13 mouse cellular contexts compared by ENCODE assay signal in genomic region chr10:37321171-37321570, GRCm38 (mm10).
DNase-seq lines count a peak whose midpoint lies in the region; ATAC-seq and TF ChIP-seq lines count a peak whose summit lies in the region.
"Had no signal": no experiment of that assay in that cellular context is flagged by ENCODE, and none has a peak within 500 bp of the region (broad histone marks: within the 10 kb centered on the region; RNA-seq: fewer than 3 reads in every experiment).

No protein-coding gene starts in this region.

- 0 out of 2 replicates have a peak, but pooled peaks have one; percentile 51 for TF ChIP-seq POLR2A in CH12.LX (IDR thresholded peaks at IDR 0.05; ENCODE audit: low read depth, low read length)

- in situ Hi-C loops in CH12.LX (cut with MboI; ENCODE audit: low pct_ligation_motif_present, low pct_unique_long_range_greater_than_20kb, low sequenced_read_pairs) = loop anchor here (5.0 kb wide), 1 partner anchor 74 kb away; no protein-coding TSS in a partner anchor

- no peak overlapping the region for H3K4me2 ChIP-seq in liver, embryonic 16.5 days (ENCODE audit: low read depth, low read length)
- no peak overlapping the region for H3K4me2 ChIP-seq in liver, embryonic 11.5 days
- H3K4me2 ChIP-seq in CH12.LX (ENCODE audit: insufficient read depth, low read depth, poor library complexity, severe bottlenecking) = peak overlapping the region; percentile 74; the same call in 1 of the 2 replicates
- H3K4me2 ChIP-seq: embryonic facial prominence, embryonic 13.5 days; midbrain, embryonic 13.5 days had no signal

- H3K4me1 ChIP-seq in liver, embryonic 16.5 days (ENCODE audit: control insufficient read depth, low read depth, low read length) = no peaks in the 10 kb centered on the region
- H3K4me1 ChIP-seq in liver, embryonic 11.5 days (replicated peaks; ENCODE audit: control insufficient read depth, insufficient read depth, low read length) = no peaks in the 10 kb centered on the region
- peaks cover 24 to 67% of the 10 kb centered on the region in 2 experiments for H3K4me1 ChIP-seq in CH12.LX (ENCODE audit: control insufficient read depth in 1 of 2, insufficient read depth in 2 of 2)
- H3K4me1 ChIP-seq: embryonic facial prominence, embryonic 13.5 days; midbrain, embryonic 13.5 days had no signal

- TF ChIP-seq RAD21 in CH12.LX (IDR thresholded peaks at IDR 0.05; ENCODE audit: low read depth, low read length) = peak; percentile 49

- H3K4me3 ChIP-seq in liver, embryonic 16.5 days (ENCODE audit: low read depth, low read length) = no peak overlapping the region
- H3K4me3 ChIP-seq in liver, embryonic 11.5 days (ENCODE audit: low read depth, low read length) = no peak overlapping the region
- H3K4me3 ChIP-seq in CH12.LX (replicated peaks in 1 of 3; ENCODE audit: low read depth in 2 of 3, low read length in 2 of 3, poor library complexity in 1 of 3) = peak overlapping the region in 2 of 3 experiments; percentile 17 to 26
- H3K4me3 ChIP-seq: embryonic facial prominence, embryonic 13.5 days; midbrain, embryonic 13.5 days had no signal

- peak; percentile 99 for TF ChIP-seq EP300 in CH12.LX (IDR thresholded peaks at IDR 0.05; ENCODE audit: low read length)

- ATAC-seq in liver, embryonic 16.5 days (ENCODE audit: low read depth) = peak; percentile 47
- no peak for ATAC-seq in liver, embryonic 11.5 days (replicated peaks; ENCODE audit: low FRiP score)
- ATAC-seq: hindbrain, postnatal 0 days; midbrain, embryonic 13.5 days had no signal

- dilution Hi-C loops in CH12.LX (cut with MboI; ENCODE audit: extremely low pct_ligation_motif_present, extremely low pct_unique_long_range_greater_than_20kb, low sequenced_read_pairs) = no loop called here

- H3K27ac ChIP-seq in liver, embryonic 16.5 days (ENCODE audit: low read length) = no peak overlapping the region
- no peak overlapping the region for H3K27ac ChIP-seq in liver, embryonic 11.5 days (ENCODE audit: low read depth, low read length)
- peak overlapping the region; percentile 95 for H3K27ac ChIP-seq in CH12.LX (ENCODE audit: insufficient read depth, low read depth)
- H3K27ac ChIP-seq: embryonic facial prominence, embryonic 13.5 days; hindbrain, postnatal 0 days; midbrain, embryonic 13.5 days had no signal

- WGBS in liver, embryonic 16.5 days (ENCODE audit: insufficient replicate concordance) = 47% methylated on average over 3 of the region's 3 CpGs
- WGBS in liver, embryonic 11.5 days = 76% methylated on average over 3 of the region's 3 CpGs

- no peak overlapping the region for H3K9ac ChIP-seq in liver, embryonic 16.5 days (ENCODE audit: low read depth, low read length)
- H3K9ac ChIP-seq in liver, embryonic 11.5 days (ENCODE audit: low read depth, low read length) = no peak overlapping the region
- peak overlapping the region; percentile 54 for H3K9ac ChIP-seq in CH12.LX (ENCODE audit: insufficient read depth, low read depth)
- H3K9ac ChIP-seq: embryonic facial prominence, embryonic 13.5 days; midbrain, embryonic 13.5 days had no signal

- no peaks in the 10 kb centered on the region for H3K27me3 ChIP-seq in liver, embryonic 16.5 days (ENCODE audit: control insufficient read depth, insufficient read depth, low read depth, low read length)
- H3K27me3 ChIP-seq in liver, embryonic 11.5 days (replicated peaks; ENCODE audit: control insufficient read depth, insufficient read depth, low read length) = no peaks in the 10 kb centered on the region
- H3K27me3 ChIP-seq in CH12.LX (replicated peaks) = no peaks in the 10 kb centered on the region
- H3K27me3 ChIP-seq: embryonic facial prominence, embryonic 13.5 days; midbrain, embryonic 13.5 days had no signal

- H3K36me3 ChIP-seq in liver, embryonic 16.5 days (ENCODE audit: control insufficient read depth, insufficient read depth) = no peaks in the 10 kb centered on the region
- no peaks in the 10 kb centered on the region for H3K36me3 ChIP-seq in liver, embryonic 11.5 days (ENCODE audit: control insufficient read depth, insufficient read depth, low read length)
- H3K36me3 ChIP-seq in CH12.LX (replicated peaks in 1 of 2; ENCODE audit: control insufficient read depth in 1 of 2, insufficient read depth in 1 of 2, low read length in 1 of 2) = no peaks in the 10 kb centered on the region
- H3K36me3 ChIP-seq: embryonic facial prominence, embryonic 13.5 days; midbrain, embryonic 13.5 days had no signal

- H3K9me3 ChIP-seq in liver, embryonic 16.5 days (replicated peaks; ENCODE audit: control insufficient read depth, low read length) = no peaks in the 10 kb centered on the region
- H3K9me3 ChIP-seq in liver, embryonic 11.5 days (ENCODE audit: control insufficient read depth, low read length) = no peaks in the 10 kb centered on the region
- H3K9me3 ChIP-seq in CH12.LX (replicated peaks; ENCODE audit: low read length) = peaks cover 2% of the 10 kb centered on the region
- H3K9me3 ChIP-seq: embryonic facial prominence, embryonic 13.5 days; midbrain, embryonic 13.5 days had no signal

- DNase-seq in liver, embryonic 11.5 days (ENCODE audit: low spot score) = no peak
- peak; percentile 93 for DNase-seq in CH12.LX (ENCODE audit: extremely low read depth)
- peak; percentile 72 for DNase-seq in induced T-regulatory cell, adult 2 months (ENCODE audit: low read depth)
- DNase-seq in spleen, adult 18-20 months = peak; percentile 41 to 55
- no peak for DNase-seq in embryo, embryonic 9.5 days (ENCODE audit: extremely low spot score)
- DNase-seq in adrenal gland, postnatal 25 days = no peak
- DNase-seq: adrenal gland, postnatal 10 days; cerebellum, postnatal 25 days; kidney, postnatal 14 days had no signal

- H3K79me2 ChIP-seq in CH12.LX (replicated peaks; ENCODE audit: control insufficient read depth, extremely low read depth, insufficient read depth, poor library complexity, severe bottlenecking) = no peaks in the 10 kb centered on the region

- no peak for TF ChIP-seq CTCF in CH12.LX (conservative IDR thresholded peaks at IDR 0.05 in 1 of 2, IDR thresholded peaks at IDR 0.05 in 1 of 2; ENCODE audit: low read depth in 2 of 2, low read length in 2 of 2)

TF ChIP-seq in CH12.LX, 34 proteins besides CTCF, POLR2A, EP300 and RAD21:
- no peak for TF ChIP-seq GABPA (IDR thresholded peaks at IDR 0.05; ENCODE audit: insufficient replicate concordance, low read depth, low read length)
- TF ChIP-seq NELFE (IDR thresholded peaks at IDR 0.05; ENCODE audit: low read depth, low read length) = 0 out of 2 replicates have a peak, but pooled peaks have one; percentile 36
- peak; percentile 96 for TF ChIP-seq ETS1 (conservative IDR thresholded peaks at IDR 0.05; ENCODE audit: low read depth, low read length)
- peak; percentile 100 for TF ChIP-seq IRF4 (IDR thresholded peaks at IDR 0.05; ENCODE audit: low read depth, low read length)
- TF ChIP-seq E2F4 (IDR thresholded peaks at IDR 0.05; ENCODE audit: insufficient replicate concordance, low read depth, low read length) = 0 out of 2 replicates have a peak, but pooled peaks have one; percentile 13
- TF ChIP-seq POLR2AphosphoS2 (IDR thresholded peaks at IDR 0.05; ENCODE audit: low read depth, low read length) = peak; percentile 32; the same call in 1 of the 2 replicates
- TF ChIP-seq CHD1 (IDR thresholded peaks at IDR 0.05; ENCODE audit: low read depth, low read length) = 0 out of 2 replicates have a peak, but pooled peaks have one; percentile 48
- TF ChIP-seq USF2 (conservative IDR thresholded peaks at IDR 0.05; ENCODE audit: low read depth, low read length) = no peak
- no peak for TF ChIP-seq PAX5 (IDR thresholded peaks at IDR 0.05; ENCODE audit: low read length)
- TF ChIP-seq JUN (IDR thresholded peaks at IDR 0.05; ENCODE audit: insufficient read depth, low read depth, low read length) = peak; percentile 65; the same call in 1 of the 2 replicates
- TF ChIP-seq MYC (IDR thresholded peaks at IDR 0.05; ENCODE audit: low read depth, low read length) = peak; percentile 74; the same call in 1 of the 2 replicates
- TF ChIP-seq MXI1 (IDR thresholded peaks at IDR 0.05; ENCODE audit: low read depth, low read length) = no peak
- TF ChIP-seq TCF12 (IDR thresholded peaks at IDR 0.05; ENCODE audit: low read depth, low read length) = peak; percentile 95
- TF ChIP-seq ELF1 (IDR thresholded peaks at IDR 0.05; ENCODE audit: low read depth, low read length) = peak; percentile 17; the same call in 1 of the 2 replicates
- peak; percentile 85 for TF ChIP-seq BHLHE40 (IDR thresholded peaks at IDR 0.05; ENCODE audit: low read depth, low read length)
- no peak for TF ChIP-seq ZC3H11A (IDR thresholded peaks at IDR 0.05; ENCODE audit: low read depth, low read length)
- TF ChIP-seq MEF2A (IDR thresholded peaks at IDR 0.05; ENCODE audit: borderline replicate concordance, low read depth, low read length) = peak; percentile 95
- peak; percentile 80 for TF ChIP-seq RCOR1 (conservative IDR thresholded peaks at IDR 0.05; ENCODE audit: low read depth, low read length)
- peak; percentile 66; the same call in 1 of the 2 replicates for TF ChIP-seq JUND (conservative IDR thresholded peaks at IDR 0.05; ENCODE audit: low read depth, low read length)
- peak; percentile 66; the same call in 1 of the 2 replicates for TF ChIP-seq MAFK (IDR thresholded peaks at IDR 0.05; ENCODE audit: insufficient replicate concordance, low read length)
- no peak for TF ChIP-seq ZKSCAN1 (IDR thresholded peaks at IDR 0.05; ENCODE audit: borderline replicate concordance, low read depth, low read length)
- TF ChIP-seq SIN3A (IDR thresholded peaks at IDR 0.05; ENCODE audit: low read length) = peak; percentile 85
- TF ChIP-seq TBP (conservative IDR thresholded peaks at IDR 0.05; ENCODE audit: low read depth, low read length) = peak; percentile 86
- no peak for TF ChIP-seq USF1 (IDR thresholded peaks at IDR 0.05; ENCODE audit: low read depth, low read length)
- TF ChIP-seq ZMIZ1 (IDR thresholded peaks at IDR 0.05; ENCODE audit: low read depth, low read length) = peak; percentile 34; the same call in 1 of the 2 replicates
- no peak for TF ChIP-seq UBTF (IDR thresholded peaks at IDR 0.05; ENCODE audit: low read depth, low read length)
- no peak for TF ChIP-seq KAT2A (IDR thresholded peaks at IDR 0.05; ENCODE audit: insufficient replicate concordance, low read length)
- TF ChIP-seq MAZ (IDR thresholded peaks at IDR 0.05; ENCODE audit: low read depth, low read length) = peak; percentile 82
- TF ChIP-seq CHD2 (IDR thresholded peaks at IDR 0.05; ENCODE audit: low read length) = peak; percentile 95
- TF ChIP-seq MAX (IDR thresholded peaks at IDR 0.05; ENCODE audit: low read length) = peak; percentile 67
- TF ChIP-seq NRF1 (IDR thresholded peaks at IDR 0.05; ENCODE audit: low read depth, low read length) = no peak
- no peak; the same call in 1 of the 2 replicates for TF ChIP-seq HCFC1 (IDR thresholded peaks at IDR 0.05; ENCODE audit: low read depth, low read length)
- peak; percentile 52 for TF ChIP-seq SMC3 (IDR thresholded peaks at IDR 0.05; ENCODE audit: low read depth, low read length)
- TF ChIP-seq ZNF384 (IDR thresholded peaks at IDR 0.05; ENCODE audit: low read depth, low read length) = peak; percentile 71

Comparison
In these comparisons a context has a peak if more than half of its experiments do, and no peak if none do; other contexts are left out.
1. H3K4me3 ChIP-seq: peak in CH12.LX (2 of 3); none in liver, embryonic 16.5 days (single experiment) and liver, embryonic 11.5 days (single experiment).
2. DNase-seq: peak in CH12.LX (single experiment), induced T-regulatory cell, adult 2 months (single experiment) and spleen, adult 18-20 months (2 of 2); none in liver, embryonic 11.5 days (single experiment), embryo, embryonic 9.5 days (single experiment) and adrenal gland, postnatal 25 days (single experiment).